Mouse (Mus musculus) olfactory bulb, adult 2 months (tissue): ENCODE results near the gene Gdf3. TPM values are rescaled to one million over a fixed set of nuclear protein-coding genes. Genes with fewer than 3 reads are reported as not detected.
"Not testable (repeated sequence)": the region's sequence is repeated elsewhere in the genome, so short reads cannot be mapped to it uniquely, and the experiment has no call there.

ENCODE experiments used
- H3K27ac ChIP-seq: fragments of 200-500 bp; 2 replicates; pipeline ENCODE4 v1.5.1; 2012; ENCODE audit warnings: low read depth, low read length; ENCODE audit not compliant: insufficient read depth
- H3K4me1 ChIP-seq: fragments of 200-500 bp; 2 replicates; pipeline ENCODE4 v1.6.1; 2012; ENCODE audit warnings: low read length; ENCODE audit not compliant: control insufficient read depth, insufficient read depth
- H3K4me3 ChIP-seq: fragments of 200-500 bp; 2 replicates; pipeline ENCODE4 v1.5.1; 2012; ENCODE audit warnings: mild to moderate bottlenecking, low read depth, low read length, moderate library complexity; ENCODE audit not compliant: insufficient read depth
- CTCF ChIP-seq: fragments of 200-500 bp; IDR thresholded peaks from 2 replicates; pipeline ENCODE4 v1.5.1; 2012; ENCODE audit warnings: low read depth, mild to moderate bottlenecking, low read length, moderate library complexity; ENCODE audit not compliant: insufficient read depth
- POLR2A ChIP-seq: fragments of 200-500 bp; IDR thresholded peaks from 2 replicates; pipeline ENCODE4 v1.6.1; 2012; ENCODE audit warnings: mild to moderate bottlenecking, low read depth, low read length, moderate library complexity; ENCODE audit not compliant: insufficient read depth
- WGBS: fragments of 180-500 bp; shearing (Covaris S2); methylation state at CpG from one replicate; pipeline ENCODE4 v1.1.7; 2018; 5-methylcytosine and 5-hydroxymethylcytosine counted together
- polyA plus RNA-seq: library from polyadenylated mRNA; stranded (reverse); fragments of >200 nt; gene quantifications from 2 replicates; pipeline ENCODE4 v1.2.4, GENCODE M21; 2012; ENCODE audit warnings: low replicate concordance; ENCODE audit not compliant: missing spikeins, insufficient read depth, insufficient read length

Gene Gdf3
- polyA plus RNA-seq: not detected in 2 replicates

GRCm38 (mm10) chr6:122609771-122610170 lies at the start of gene Gdf3:
Gene Gdf3, minus strand, starts transcription at chr6:122610087.
- 66% methylated on average over 14 of the region's 14 CpGs for WGBS
- TF ChIP-seq POLR2A (no peak), CTCF (no peak)
- Histone ChIP-seq H3K27ac (no peak within 1 kb of the TSS), H3K4me3 (no peak within 1 kb of the TSS), H3K4me1 (no peaks in the 10 kb centered on the region)

GRCm38 (mm10) chr6:122659567-122659966 lies 49.7 kb upstream of the Gdf3 start:
- 38% methylated on average over 7 of the region's 7 CpGs for WGBS
- no peak for TF ChIP-seq POLR2A
- TF ChIP-seq CTCF: no peak
- H3K4me1 ChIP-seq: no peaks in the 10 kb centered on the region

GRCm38 (mm10) chr6:122657630-122658029 lies 47.7 kb upstream of the Gdf3 start:
- TF ChIP-seq POLR2A (no peak), CTCF (no peak)
- H3K27ac ChIP-seq: no peak overlapping the region
- 91% methylated on average over 5 of the region's 5 CpGs for WGBS
- no peaks in the 10 kb centered on the region for H3K4me1 ChIP-seq
- H3K4me3 ChIP-seq: no peak overlapping the region

More at GRCm38 (mm10) chr6:122659567-122659966, 49.7 kb upstream of the Gdf3 start:
- Histone ChIP-seq H3K4me3 (no peak overlapping the region), H3K27ac (no peak overlapping the region)

GRCm38 (mm10) chr6:122654301-122654700 lies 44.4 kb upstream of the Gdf3 start:
- WGBS: 82% methylated on average over 6 of the region's 6 CpGs
- no peak overlapping the region for H3K4me3 ChIP-seq
- H3K27ac ChIP-seq: no peak overlapping the region
- no peaks in the 10 kb centered on the region for H3K4me1 ChIP-seq
- TF ChIP-seq POLR2A (no peak), CTCF (no peak)

- no peak overlapping the region for H3K27ac ChIP-seq
- 70% methylated on average over 5 of the region's 5 CpGs for WGBS
- H3K4me1 ChIP-seq: no peaks in the 10 kb centered on the region
- no peak overlapping the region for H3K4me3 ChIP-seq
- no peak for TF ChIP-seq CTCF
- no peak for TF ChIP-seq POLR2A
Observed at GRCm38 (mm10) chr6:122650398-122650980, 40.6 kb upstream of the Gdf3 start.

- no peak overlapping the region for H3K27ac ChIP-seq
- 82% methylated on average over 3 of the region's 3 CpGs for WGBS
- H3K4me1 ChIP-seq: no peaks in the 10 kb centered on the region
- H3K4me3 ChIP-seq: no peak overlapping the region
- TF ChIP-seq CTCF: no peak
- no peak for TF ChIP-seq POLR2A
Observed at GRCm38 (mm10) chr6:122649903-122650302, 40.0 kb upstream of the Gdf3 start.

- H3K4me3 ChIP-seq, H3K27ac ChIP-seq, H3K4me1 ChIP-seq: not testable (repeated sequence)
- 93% methylated on average over 21 of the region's 21 CpGs for WGBS
Observed at GRCm38 (mm10) chr6:122644196-122644595, 34.3 kb upstream of the Gdf3 start.

- not testable (repeated sequence) for H3K27ac ChIP-seq, H3K4me3 ChIP-seq, H3K4me1 ChIP-seq
- 92% methylated on average over 4 of the region's 4 CpGs for WGBS
Observed at GRCm38 (mm10) chr6:122637566-122637965, 27.7 kb upstream of the Gdf3 start.

GRCm38 (mm10) chr6:122636666-122637065 lies 26.8 kb upstream of the Gdf3 start:
- H3K27ac ChIP-seq: no peak overlapping the region
- H3K4me3 ChIP-seq: no peak overlapping the region
- H3K4me1 ChIP-seq: no peaks in the 10 kb centered on the region
- TF ChIP-seq CTCF (no peak), POLR2A (no peak)
- WGBS: 77% methylated on average over 3 of the region's 3 CpGs

GRCm38 (mm10) chr6:122635315-122635714 lies 25.4 kb upstream of the Gdf3 start:
- 86% methylated on average over 7 of the region's 7 CpGs for WGBS
- TF ChIP-seq POLR2A: no peak
- no peak for TF ChIP-seq CTCF
- no peak overlapping the region for H3K4me3 ChIP-seq
- H3K4me1 ChIP-seq: no peaks in the 10 kb centered on the region
- H3K27ac ChIP-seq: no peak overlapping the region
